Mouse (Mus musculus): ENCODE data around the gene Uck1. TPM values are rescaled to one million over a fixed set of nuclear protein-coding genes. Genes with fewer than 3 reads are reported as not detected.

Gene Uck1
- total RNA-seq, 2 experiments from 2014 or later = 50.1 to 52.6 TPM

DNA sequence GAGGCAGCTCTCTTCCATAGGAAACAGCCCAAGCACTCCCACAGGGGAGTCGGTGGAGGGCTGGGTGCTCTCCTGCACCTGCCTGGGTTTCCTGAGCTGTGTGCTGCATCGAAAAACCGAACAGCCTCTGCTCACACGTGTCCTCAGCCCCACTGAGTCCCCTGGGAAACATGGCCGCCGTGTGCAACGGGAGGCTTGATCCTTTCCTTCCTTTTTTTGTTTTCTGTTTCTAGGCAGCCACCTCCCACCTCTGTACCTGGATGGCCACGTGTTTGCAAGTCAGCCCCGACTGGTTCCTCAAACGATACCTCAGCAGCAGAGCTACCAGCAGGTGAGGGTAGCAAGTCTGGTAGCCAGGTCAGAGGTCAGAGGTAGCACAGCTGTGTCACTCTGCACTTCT is 37.9 kb downstream of the Uck1 start:
- no peak for DNase-seq (ENCODE audit: low spot score in 2 of 2)
- intact Hi-C loops (cut with DNase I) = no loop called here

DNA sequence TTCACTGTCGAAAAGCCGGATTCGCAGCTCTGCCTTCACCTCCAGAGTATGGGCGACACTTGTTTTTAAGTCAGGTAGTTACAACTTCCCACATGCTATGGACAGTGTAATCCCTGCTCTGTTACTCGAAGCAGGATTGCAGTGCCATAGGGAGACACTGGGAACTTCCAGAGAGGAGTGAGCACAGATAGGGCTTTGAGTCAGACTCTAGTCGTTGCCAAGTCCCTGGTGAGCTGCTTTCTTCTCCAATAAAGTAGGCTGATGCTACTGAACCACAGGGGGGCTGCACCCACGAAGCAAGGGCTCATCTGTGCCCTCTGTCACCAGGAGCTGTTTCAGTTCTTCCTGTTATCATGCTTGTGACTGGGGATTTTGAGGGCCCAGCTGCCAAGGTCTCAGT is 38.4 kb downstream of the Uck1 start:
- no peak for DNase-seq (ENCODE audit: low spot score in 2 of 2)
- intact Hi-C loops (cut with DNase I) = no loop called here

DNA sequence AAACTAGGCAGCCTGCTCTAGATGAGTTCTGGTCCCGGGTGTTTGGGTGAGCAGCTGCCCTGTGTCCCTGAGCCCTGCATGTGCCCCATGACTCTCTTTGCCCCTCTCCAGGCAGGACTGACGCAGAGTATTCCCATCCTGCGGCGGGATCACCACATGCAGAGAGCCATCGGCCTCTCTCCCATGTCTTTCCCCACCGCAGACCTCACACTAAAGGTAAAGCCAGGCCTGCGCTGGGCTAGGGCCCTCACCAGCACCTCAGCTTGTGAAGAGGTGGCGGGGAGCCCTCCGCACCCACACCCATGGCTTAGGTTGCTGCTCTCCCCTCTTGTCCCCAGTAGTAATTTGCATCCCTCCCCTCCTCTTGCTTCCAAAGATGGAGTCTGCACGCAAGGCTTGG is 39.0 kb downstream of the Uck1 start:
- no peak for DNase-seq (ENCODE audit: low spot score in 2 of 2)
- intact Hi-C loops (cut with DNase I) = no loop called here

DNA sequence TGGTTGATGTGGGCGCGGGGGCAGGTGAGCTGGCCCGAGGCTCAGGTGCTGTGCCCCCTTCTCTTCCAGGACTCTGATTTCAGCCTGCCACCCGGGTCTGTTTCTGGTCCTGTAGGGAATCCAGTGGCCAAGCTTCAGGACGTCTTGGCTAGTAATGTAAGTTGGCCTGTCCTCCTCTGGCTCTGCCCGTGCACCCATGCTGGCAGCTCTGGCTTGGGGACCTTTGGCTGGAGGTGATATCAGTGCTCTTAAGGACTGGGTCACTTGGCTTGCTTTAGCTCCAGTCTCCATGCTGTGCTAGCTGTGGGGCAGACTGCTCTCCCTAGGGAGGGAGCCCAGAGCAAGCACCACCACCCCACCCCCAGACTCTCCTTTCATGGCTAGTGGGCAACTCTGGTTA is 39.9 kb downstream of the Uck1 start:
- intact Hi-C loops (cut with DNase I) = no loop called here

DNA sequence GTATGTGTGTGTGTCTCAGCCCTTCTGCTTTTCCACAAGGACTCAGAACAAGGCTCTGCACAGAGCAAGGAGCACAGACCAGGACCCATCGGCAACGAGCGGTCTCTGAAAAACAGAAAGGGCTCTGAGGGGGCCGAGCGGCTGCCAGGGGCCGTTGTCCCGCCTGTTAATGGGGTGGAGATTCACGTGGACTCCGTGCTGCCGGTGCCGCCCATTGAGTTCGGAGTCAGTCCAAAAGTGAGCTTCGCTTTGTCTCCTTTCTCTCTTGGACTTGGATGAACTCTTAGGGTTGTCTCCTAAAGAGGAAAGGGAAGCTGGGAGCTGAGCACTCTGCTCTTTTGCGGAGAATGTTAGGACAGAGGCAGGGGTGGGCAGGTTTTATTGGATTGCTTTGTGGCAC is 40.5 kb downstream of the Uck1 start:
- intact Hi-C loops (cut with DNase I) = no loop called here

More for the DNA sequence above, 39.9 kb downstream of the Uck1 start:
- no peak for DNase-seq (ENCODE audit: low spot score in 2 of 2)

DNA sequence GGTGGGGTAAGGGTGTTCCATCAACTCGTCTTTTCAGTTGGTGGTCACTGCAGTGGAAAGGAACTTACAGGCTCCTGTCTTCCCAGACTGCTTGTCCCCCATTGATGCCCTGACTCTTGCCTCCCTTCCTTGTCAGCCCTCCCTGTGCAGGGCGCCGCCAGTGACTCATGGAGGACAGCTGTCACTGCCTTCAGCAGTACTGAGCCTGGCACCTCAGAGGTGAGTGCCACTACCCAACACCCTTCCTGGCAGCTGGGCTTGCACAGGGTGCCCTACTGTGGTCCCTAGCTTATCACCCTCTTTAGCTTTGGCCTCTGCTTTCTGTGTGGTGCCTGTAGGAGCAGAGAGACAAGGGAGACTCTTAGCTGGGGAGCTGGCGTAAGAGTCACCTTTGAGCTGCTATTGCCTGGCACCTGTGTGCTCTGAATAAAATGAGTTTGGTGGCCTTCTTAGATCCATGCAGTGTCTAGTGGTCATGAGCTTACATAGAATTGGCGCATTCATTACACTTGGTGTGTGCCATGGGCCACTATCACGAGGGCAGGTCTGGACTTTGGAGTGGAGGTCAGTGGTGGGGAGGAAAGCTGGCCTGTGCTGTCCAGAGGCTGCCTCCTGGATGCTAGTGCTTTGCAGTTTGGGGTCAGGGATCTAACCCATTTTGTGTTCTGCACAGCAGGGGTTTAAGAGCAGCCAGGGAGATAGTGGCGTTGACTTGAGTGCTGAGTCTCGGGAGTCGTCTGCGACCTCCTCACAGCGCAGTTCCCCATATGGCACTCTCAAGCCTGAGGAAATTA is 41.2 kb downstream of the Uck1 start:
- no peak for DNase-seq (ENCODE audit: low spot score in 2 of 2)
- intact Hi-C loops (cut with DNase I) = no loop called here

More for the DNA sequence above, 40.5 kb downstream of the Uck1 start:
- DNase-seq (ENCODE audit: low spot score in 2 of 2) = no peak

DNA sequence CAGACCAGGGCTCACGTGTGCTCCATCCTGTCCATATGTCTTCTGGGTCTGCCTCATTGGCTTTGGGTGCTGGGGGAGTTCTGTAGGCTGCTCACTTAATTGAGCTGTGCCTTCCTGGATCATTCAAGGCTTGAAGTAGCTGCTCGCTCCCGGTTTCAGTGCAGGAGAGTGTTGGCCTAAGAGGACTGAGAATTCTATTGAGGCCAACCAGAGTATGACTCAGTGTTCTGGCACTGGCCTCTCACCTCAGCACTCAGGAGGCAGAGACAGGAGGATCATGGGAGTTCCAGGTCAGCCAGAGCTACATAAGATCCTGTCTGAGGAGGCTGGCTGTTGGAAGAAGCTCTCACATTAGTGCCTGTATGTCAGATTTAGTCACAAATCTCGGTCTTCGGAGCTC is 41.8 kb downstream of the Uck1 start:
- intact Hi-C loops (cut with DNase I) = no loop called here

DNA sequence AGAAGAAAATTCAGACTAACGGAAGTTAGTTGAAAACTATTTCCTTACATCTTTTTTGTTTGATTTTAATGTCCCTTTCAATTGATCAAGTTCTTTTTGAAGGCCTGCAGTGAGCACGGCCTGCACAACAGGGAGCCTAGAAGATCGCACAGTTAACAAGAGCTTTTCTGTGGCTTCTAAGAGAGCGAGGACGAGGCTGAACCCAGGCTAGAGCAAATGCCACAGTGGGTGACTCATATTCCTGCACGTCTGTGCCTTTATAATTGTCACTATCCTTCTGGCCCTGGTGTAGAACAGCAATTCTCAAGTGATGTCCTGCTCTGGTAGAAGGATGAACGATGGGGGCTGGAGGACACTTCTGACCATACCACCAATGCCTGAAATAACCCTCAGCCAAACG is 42.3 kb downstream of the Uck1 start:
- no peak for DNase-seq (ENCODE audit: low spot score in 2 of 2)
- intact Hi-C loops (cut with DNase I) = no loop called here

More for the DNA sequence above, 41.8 kb downstream of the Uck1 start:
- no peak for DNase-seq (ENCODE audit: low spot score in 2 of 2)

DNA sequence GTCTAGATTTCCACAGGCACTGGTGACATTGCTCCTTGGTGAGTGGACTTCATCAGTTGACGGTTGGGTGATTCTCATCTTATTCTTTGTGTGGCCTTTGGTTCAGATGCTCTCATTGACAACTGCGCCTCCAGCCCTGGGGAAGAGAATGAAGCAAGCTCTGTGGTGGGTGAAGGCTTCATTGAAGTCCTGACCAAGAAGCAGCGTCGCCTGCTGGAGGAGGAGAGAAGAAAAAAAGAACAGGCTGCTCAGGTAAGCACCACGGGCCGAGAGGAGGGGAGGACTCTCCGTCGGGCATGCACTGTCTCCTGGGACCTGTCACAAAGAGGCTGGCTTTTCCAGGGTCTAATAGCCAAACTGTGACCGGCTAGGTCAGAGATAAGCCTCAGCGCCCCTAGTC is 43.5 kb downstream of the Uck1 start:
- no peak for DNase-seq (ENCODE audit: low spot score in 2 of 2)
- intact Hi-C loops (cut with DNase I) = no loop called here

DNA sequence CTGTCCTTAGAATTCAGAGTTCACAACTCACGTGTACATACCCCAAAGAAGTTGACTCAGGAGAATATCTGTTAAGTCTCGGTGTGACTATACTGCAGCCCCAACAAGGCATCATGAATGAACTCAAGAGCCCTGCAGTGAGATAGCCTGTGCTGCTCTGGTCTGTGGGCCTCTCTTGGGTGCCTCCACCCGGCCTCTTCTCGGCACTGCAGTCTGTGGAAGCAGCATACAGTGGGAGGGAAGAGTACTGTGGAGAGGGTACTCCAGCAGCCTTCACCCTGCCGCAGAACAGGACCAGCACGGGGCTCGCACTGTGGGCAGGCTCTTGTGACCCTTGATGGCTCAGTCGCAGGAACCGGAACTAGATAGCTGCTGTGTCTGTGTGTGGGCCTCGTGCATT is 44.4 kb downstream of the Uck1 start:
- no peak for DNase-seq (ENCODE audit: low spot score in 2 of 2)
- intact Hi-C loops (cut with DNase I) = no loop called here

DNA sequence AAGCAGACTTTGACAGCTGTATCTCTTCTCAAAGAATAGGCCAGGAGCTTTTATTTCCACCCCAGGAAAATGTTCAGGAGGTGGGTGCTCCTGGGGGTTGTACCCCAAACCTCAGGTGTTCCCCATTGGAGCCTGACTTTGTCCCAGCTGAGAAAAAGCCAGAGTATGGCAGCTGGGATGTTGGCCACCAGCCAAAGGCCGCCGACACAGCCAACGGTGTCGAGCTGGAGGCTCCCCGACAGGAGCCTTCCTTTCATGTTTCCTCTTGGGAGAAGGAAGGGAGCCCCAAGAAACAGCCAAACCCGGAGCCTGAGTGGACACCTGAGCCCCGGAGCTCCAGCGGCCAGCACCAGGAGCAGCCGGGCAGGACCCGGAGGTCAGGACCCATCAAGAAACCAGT is 47.0 kb downstream of the Uck1 start:
- intact Hi-C loops (cut with DNase I) = no loop called here
- DNase-seq (ENCODE audit: low spot score in 2 of 2) = no peak

DNA sequence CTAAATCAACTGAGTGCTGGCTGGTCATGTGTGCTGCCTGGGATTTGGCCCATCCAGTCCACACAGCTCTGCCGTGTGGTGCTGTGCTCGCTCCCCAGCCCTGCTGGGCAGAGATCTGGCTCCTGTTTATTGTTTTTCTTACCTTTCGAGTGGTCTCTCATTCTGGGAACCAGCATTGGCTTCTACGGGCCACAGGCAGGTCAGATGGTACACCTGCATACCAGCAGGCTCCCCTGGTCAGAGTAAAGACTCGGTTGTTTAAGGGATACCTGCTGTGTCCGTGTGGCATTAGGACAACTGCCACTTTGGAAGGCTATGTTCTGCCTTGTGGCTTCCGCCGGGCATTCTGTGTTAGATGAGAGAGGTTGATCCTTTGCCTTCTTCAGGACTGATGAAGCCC is 48.3 kb downstream of the Uck1 start:
- DNase-seq (ENCODE audit: low spot score in 2 of 2) = no peak
- intact Hi-C loops (cut with DNase I) = no loop called here

DNA sequence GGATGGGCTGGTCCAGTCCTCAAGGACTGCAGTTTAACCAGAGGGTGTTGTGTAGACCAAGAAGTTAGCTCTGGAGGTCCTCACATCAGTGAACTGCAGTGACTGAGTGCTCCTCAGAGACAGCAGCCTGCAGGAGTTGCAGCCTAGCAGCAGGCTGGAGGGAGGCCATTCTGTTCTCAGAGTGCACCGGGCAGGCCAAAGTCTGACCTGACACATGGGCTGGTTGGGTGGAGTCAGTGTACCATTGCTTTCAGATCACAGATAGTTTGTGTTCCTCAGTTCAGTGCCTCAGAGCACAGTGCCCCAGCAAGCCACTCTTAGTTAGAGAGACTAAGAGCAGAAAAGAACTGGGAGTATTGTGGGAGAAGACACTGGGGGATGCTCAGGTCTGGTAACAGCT is 52.3 kb downstream of the Uck1 start:
- intact Hi-C loops (cut with DNase I) = no loop called here
- DNase-seq (ENCODE audit: low spot score in 2 of 2) = no peak

Other genes starting within 250 kb of the Uck1 start
- gene Fam78a, start 175.3 kb downstream of the Uck1 start, total RNA-seq (2021) = 1 to 10 TPM; 3.7 to 8.8 TPM
- gene Plpp7, start 164.6 kb downstream of the Uck1 start, total RNA-seq (2021) = 10 to 100 TPM; 27.3 to 33.7 TPM
- gene Prrc2b, start 109.1 kb downstream of the Uck1 start, total RNA-seq (2021) = 100 to 1,000 TPM; 257 to 259 TPM
- gene Pomt1, start 23.6 kb downstream of the Uck1 start, total RNA-seq (2021) = 10 to 100 TPM; 16.3 to 22.1 TPM
- gene Golga2, start 27.2 kb upstream of the Uck1 start, total RNA-seq (2021) = 10 to 100 TPM; 83.4 to 89.9 TPM
- gene Swi5, start 27.9 kb upstream of the Uck1 start, total RNA-seq (2021) = 100 to 1,000 TPM; 207 to 208 TPM
- 10 to 100 TPM; 60.4 to 97.8 TPM for gene Ciz1, start 92.2 kb upstream of the Uck1 start, total RNA-seq (2021)
- gene Dnm1, start 93.2 kb upstream of the Uck1 start, total RNA-seq (2021) = 1,000 to 10,000 TPM; 1,215 to 1,406 TPM
- 100 to 1,000 TPM; 312 to 437 TPM for gene 1110008P14Rik, start 121.8 kb upstream of the Uck1 start, total RNA-seq (2021)
- 1 to 10 TPM in 1 of 2 experiments, under 1 TPM in 1; 0.91 to 1.8 TPM for gene Lcn2, start 128.1 kb upstream of the Uck1 start, total RNA-seq (2021)
- 10 to 100 TPM; 40.6 to 54.8 TPM for gene Ptges2, start 135.7 kb upstream of the Uck1 start, total RNA-seq (2021)
- 1 to 10 TPM; 3.9 TPM for gene Naif1, start 190.3 kb upstream of the Uck1 start, total RNA-seq (2021)
- 10 to 100 TPM; 58.5 to 60.5 TPM for gene Slc25a25, start 191.3 kb upstream of the Uck1 start, total RNA-seq (2021)

Measured in left cerebral cortex, postnatal 36 days (tissue).